Mouse (Mus musculus) testis, adult 2 months (tissue): Measurements from ENCODE around the gene Cactin. TPM values are rescaled to one million over a fixed set of nuclear protein-coding genes. Genes with fewer than 3 reads are reported as not detected.

ENCODE experiments used
- H3K27ac ChIP-seq: fragments of 200-500 bp; 2 replicates; pipeline ENCODE4 v1.5.1; 2012; ENCODE audit warnings: low read depth, low read length; ENCODE audit not compliant: control insufficient read depth, insufficient read depth
- H3K27me3 ChIP-seq: fragments of 200-500 bp; 2 replicates; pipeline ENCODE4 v1.6.1; 2012; ENCODE audit warnings: mild to moderate bottlenecking, low read length, moderate library complexity; ENCODE audit not compliant: control insufficient read depth, insufficient read depth
- H3K36me3 ChIP-seq: fragments of 200-500 bp; 2 replicates; pipeline ENCODE4 v1.6.1; 2012; ENCODE audit warnings: mild to moderate bottlenecking, low read length; ENCODE audit not compliant: control insufficient read depth, insufficient read depth
- H3K4me1 ChIP-seq: fragments of 200-500 bp; 2 replicates; pipeline ENCODE4 v1.6.1; 2012; ENCODE audit warnings: low read length; ENCODE audit not compliant: control insufficient read depth, insufficient read depth
- H3K4me3 ChIP-seq: fragments of 200-500 bp; 2 replicates; pipeline ENCODE4 v1.5.1; 2012; ENCODE audit warnings: low read depth, mild to moderate bottlenecking, low read length, moderate library complexity, mixed read lengths; ENCODE audit not compliant: control insufficient read depth
- CTCF ChIP-seq: fragments of 200-500 bp; IDR thresholded peaks from 2 replicates; pipeline ENCODE4 v1.5.1; 2012; ENCODE audit warnings: low read depth, mild to moderate bottlenecking, inconsistent platforms, low read length, moderate library complexity; ENCODE audit not compliant: control insufficient read depth, insufficient read depth, insufficient replicate concordance
- POLR2A ChIP-seq: fragments of 200-500 bp; IDR thresholded peaks from 2 replicates; pipeline ENCODE4 v1.6.1; 2012; ENCODE audit warnings: low read depth, mild to moderate bottlenecking, inconsistent platforms, low read length, moderate library complexity; ENCODE audit not compliant: control insufficient read depth
- polyA plus RNA-seq: library from polyadenylated mRNA; depleted of rRNA; stranded (reverse); fragments of >200 nt; gene quantifications from 2 replicates; pipeline ENCODE4 v1.2.3, GENCODE M21; 2012

Gene Cactin
- polyA plus RNA-seq, 1 experiment = 13.4 TPM

- Histone ChIP-seq H3K4me1 (peaks cover 36% of the 10 kb centered on the region), H3K36me3 (no peaks in the 10 kb centered on the region), H3K27me3 (no peaks in the 10 kb centered on the region), H3K27ac (no peak overlapping the region), H3K4me3 (no peak overlapping the region)
- no peak for TF ChIP-seq CTCF
- TF ChIP-seq POLR2A = no peak
These were observed 14.8 kb downstream of the Cactin start for GRCm38 (mm10) chr10:81335393-81336340.

- Histone ChIP-seq H3K36me3 (no peaks in the 10 kb centered on the region), H3K4me1 (peaks cover 43% of the 10 kb centered on the region), H3K27ac (no peak overlapping the region), H3K27me3 (no peaks in the 10 kb centered on the region), H3K4me3 (no peak overlapping the region)
- TF ChIP-seq CTCF (no peak), POLR2A (no peak)
These were observed 15.7 kb downstream of the Cactin start for GRCm38 (mm10) chr10:81336558-81336957.

- no peak overlapping the region for H3K27ac ChIP-seq
- H3K27me3 ChIP-seq = no peaks in the 10 kb centered on the region
- H3K4me3 ChIP-seq = no peak overlapping the region
- H3K36me3 ChIP-seq = no peaks in the 10 kb centered on the region
- peaks cover 45% of the 10 kb centered on the region for H3K4me1 ChIP-seq
- no peak for TF ChIP-seq POLR2A
- no peak for TF ChIP-seq CTCF
These were observed 19.8 kb downstream of the Cactin start for GRCm38 (mm10) chr10:81340551-81341332.

- Histone ChIP-seq H3K27me3 (no peaks in the 10 kb centered on the region), H3K4me1 (peaks cover 45% of the 10 kb centered on the region), H3K36me3 (no peaks in the 10 kb centered on the region), H3K4me3 (no peak overlapping the region), H3K27ac (no peak overlapping the region)
- peak; percentile 64 for TF ChIP-seq CTCF
- TF ChIP-seq POLR2A = no peak
These were observed 20.5 kb downstream of the Cactin start for GRCm38 (mm10) chr10:81341333-81341949.

GRCm38 (mm10) chr10:81342686-81343505, 22.0 kb downstream of the Cactin start, which contains the start of gene Gipc3:
TSS of gene Gipc3 (minus strand) at chr10:81343266.
- no peaks in the 10 kb centered on the region for H3K36me3 ChIP-seq
- H3K27me3 ChIP-seq = no peaks in the 10 kb centered on the region
- TF ChIP-seq CTCF = no peak
- no peak for TF ChIP-seq POLR2A
- peaks cover 36% of the 10 kb centered on the region for H3K4me1 ChIP-seq
- H3K4me3 ChIP-seq = peak within 1 kb of the TSS; percentile 66
- H3K27ac ChIP-seq = peak within 1 kb of the TSS; percentile 39

GRCm38 (mm10) chr10:81344421-81345161, 23.7 kb downstream of the Cactin start:
- Histone ChIP-seq H3K27me3 (no peaks in the 10 kb centered on the region), H3K4me3 (no peak overlapping the region), H3K4me1 (peaks cover 37% of the 10 kb centered on the region)

More at GRCm38 (mm10) chr10:81344421-81345161, 23.7 kb downstream of the Cactin start:
- Histone ChIP-seq H3K36me3 (no peaks in the 10 kb centered on the region), H3K27ac (peak overlapping the region; percentile 19; the same call in 1 of the 2 replicates)
- TF ChIP-seq CTCF (no peak), POLR2A (no peak)
